Mouse (Mus musculus): ENCODE results near the gene Mrvi1.

Gene Mrvi1

GRCm38 (mm10) chr7:110823995-110824953 lies 158.0 kb downstream of the Mrvi1 start:
- DNase-seq (ENCODE audit: low spot score in 2 of 2), result no peak

- DNase-seq (ENCODE audit: low spot score in 2 of 2), result no peak
Measured at GRCm38 (mm10) chr7:110823593-110823992, 158.7 kb downstream of the Mrvi1 start.

GRCm38 (mm10) chr7:110823076-110823475 lies 159.2 kb downstream of the Mrvi1 start:
- no peak for DNase-seq (ENCODE audit: low spot score in 2 of 2)

GRCm38 (mm10) chr7:110822055-110822454 lies 160.2 kb downstream of the Mrvi1 start:
- DNase-seq (ENCODE audit: low spot score in 2 of 2), result no peak

GRCm38 (mm10) chr7:110821653-110822052 lies 160.6 kb downstream of the Mrvi1 start:
- no peak for DNase-seq (ENCODE audit: low spot score in 2 of 2)

DNA sequence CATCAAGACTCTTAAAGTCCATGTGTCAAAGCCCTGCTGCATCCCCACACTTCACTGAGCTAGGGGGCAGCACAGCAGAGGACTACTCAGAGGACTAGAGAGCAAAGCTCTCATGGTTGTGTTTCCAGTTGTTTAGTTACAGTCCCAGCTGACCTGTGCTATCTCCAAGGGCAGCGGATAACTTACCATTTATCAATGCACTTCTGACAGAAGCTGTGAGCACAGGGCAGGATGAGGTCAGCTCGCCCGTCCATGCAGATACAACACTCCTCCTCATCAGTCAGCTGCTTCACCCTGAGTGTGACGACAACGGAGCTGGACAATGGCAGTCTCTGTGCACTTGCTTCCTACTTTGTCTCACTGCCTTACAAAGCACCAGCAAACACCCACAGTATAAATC lies 161.2 kb downstream of the Mrvi1 start:
- DNase-seq (ENCODE audit: low spot score in 2 of 2), result no peak

- DNase-seq (ENCODE audit: low spot score in 2 of 2), result no peak
Measured at GRCm38 (mm10) chr7:110818787-110819350, 163.4 kb downstream of the Mrvi1 start.
